Mouse (Mus musculus) lung, adult 10 weeks (tissue): ENCODE measurements around the gene Kndc1. TPM values are rescaled to one million over a fixed set of nuclear protein-coding genes. Genes with fewer than 3 reads are reported as not detected.

Experiments
- polyA plus RNA-seq: library from polyadenylated mRNA; stranded (reverse); fragments of 350-450 nt; fragmentation: Illumina TruSeq; extraction: RNeasy Lipid Tissue Mini Kit (QIAGEN cat#74804); gene quantifications from one replicate; pipeline ENCODE4 v1.2.3, GENCODE M21; 2014; ENCODE audit warnings: low read depth, low replicate concordance; ENCODE audit not compliant: insufficient read depth

The Kndc1 gene
- 2.2 TPM for polyA plus RNA-seq

DNA sequence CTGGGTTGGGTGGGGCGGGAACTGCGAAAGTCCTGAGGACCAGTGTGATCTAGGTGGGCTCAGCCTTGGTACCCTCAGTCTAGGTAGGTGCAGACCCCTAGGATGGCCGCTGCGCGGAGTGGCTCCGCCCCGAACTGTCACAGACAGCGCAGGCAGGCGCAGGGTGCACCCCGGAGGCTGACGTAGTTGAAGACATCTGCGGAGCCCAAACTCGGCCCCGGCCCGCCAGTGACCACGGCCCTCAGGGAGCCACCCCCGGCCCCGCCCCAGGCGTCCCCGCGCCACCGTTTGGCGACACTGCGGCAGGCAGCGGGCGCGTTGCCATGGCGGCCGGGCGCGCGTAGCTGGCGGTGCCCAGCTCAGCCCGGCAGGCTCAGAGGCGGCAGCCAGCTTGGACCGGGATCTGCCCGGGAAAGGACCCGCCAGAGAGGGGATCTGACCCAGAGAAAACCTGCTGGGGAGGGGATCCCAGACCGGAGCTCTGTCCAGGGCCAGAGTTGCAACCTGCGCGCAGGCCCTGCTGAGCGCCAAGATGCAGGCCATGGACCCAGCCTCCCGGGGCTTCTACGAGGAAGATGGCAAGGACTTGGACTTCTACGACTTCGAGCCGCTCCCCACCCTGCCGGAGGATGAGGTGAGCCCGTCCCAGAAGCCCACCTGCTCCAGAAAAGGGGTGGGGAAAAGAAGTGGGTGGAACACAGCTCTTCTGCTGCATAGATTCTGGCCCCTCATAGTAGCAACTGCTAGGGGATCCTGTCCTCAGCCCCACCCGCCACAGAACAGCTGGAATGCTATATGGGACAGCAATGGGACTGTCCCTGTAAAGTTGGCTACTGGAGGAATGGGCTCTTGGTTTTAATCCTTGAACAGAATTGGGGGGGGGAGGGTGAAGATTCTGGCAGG is at the start of gene Kndc1:
Kndc1 (plus strand) TSS at position 42 of the 903 bp plus-strand sequence.

DNA sequence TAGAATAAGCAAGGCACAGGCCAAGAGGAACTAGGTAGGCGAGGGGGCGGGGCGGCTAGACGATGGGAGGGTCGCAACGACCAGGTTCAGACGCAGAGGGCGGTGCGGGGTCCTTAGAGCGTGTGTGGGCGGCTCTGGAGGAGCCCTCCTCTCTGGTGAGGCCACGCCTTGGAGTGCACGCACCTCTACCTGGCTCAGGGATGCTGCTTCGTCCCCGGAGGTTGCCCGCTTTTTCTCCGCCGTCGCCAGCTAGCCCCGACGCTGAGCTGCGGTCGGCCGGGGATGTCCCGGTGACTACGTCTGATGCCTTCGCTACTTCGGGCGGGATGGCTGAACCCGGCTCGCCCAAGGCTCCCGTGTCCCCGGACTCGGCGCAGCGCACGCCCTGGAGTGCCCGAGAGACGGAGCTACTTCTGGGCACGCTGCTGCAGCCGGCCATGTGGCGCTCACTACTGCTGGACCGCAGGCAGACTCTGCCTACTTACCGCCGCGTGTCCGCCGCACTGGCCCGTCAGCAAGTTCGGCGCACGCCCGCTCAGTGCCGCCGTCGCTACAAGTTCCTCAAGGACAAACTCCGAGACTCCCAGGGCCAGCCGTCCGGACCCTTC is 49.3 kb downstream of the Kndc1 start, which contains the start of gene Utf1:
Utf1 (plus strand) TSS at position 116 of the 608 bp plus-strand sequence.

DNA sequence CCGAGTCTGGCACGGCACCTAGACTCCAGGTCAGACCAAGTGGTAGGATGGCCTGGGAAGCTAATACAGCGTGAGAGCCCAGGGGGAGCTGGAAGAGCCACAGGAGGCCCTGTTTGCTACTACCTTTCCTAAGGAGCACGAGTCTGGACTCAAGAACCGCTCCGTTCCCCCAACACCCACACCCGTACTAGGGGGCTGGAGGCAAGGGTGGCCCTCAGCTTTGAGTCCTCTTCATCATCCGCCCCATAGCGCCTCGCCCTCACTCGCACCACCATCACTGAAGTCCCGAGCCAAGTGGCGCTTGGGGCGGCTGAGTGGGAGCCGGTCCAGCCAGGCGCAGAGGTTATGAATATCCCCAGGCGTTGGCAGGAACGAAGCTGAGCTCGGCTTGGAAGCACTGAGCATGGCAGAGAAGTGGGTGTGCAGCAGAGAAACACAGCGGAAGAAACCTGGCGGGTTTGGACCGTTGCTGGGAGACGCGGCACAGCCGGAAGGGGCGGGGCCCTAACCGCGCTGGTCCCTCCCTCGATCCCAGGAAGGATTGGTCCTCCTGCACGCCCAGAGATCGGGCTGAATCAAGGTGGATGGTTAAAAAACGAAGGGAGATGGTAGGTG is 83.9 kb downstream of the Kndc1 start, which contains the start of gene 6430531B16Rik:
6430531B16Rik (minus strand) TSS at position 478 of the 615 bp plus-strand sequence.

Other genes with a start within 250 kb of the Kndc1 start
- gene Cfap46, start 210.9 kb upstream of the Kndc1 start, polyA plus RNA-seq, result 4.9 TPM
- gene Adgra1, start 60.5 kb upstream of the Kndc1 start, polyA plus RNA-seq, result not detected
- gene Utf1, start 49.1 kb downstream of the Kndc1 start, polyA plus RNA-seq, result not detected
- 4.6 TPM for gene 6430531B16Rik, start 84.1 kb downstream of the Kndc1 start, polyA plus RNA-seq
- gene Adam8, start 97.9 kb downstream of the Kndc1 start, polyA plus RNA-seq, result 6.5 TPM
- gene Zfp511, start 141.7 kb downstream of the Kndc1 start, polyA plus RNA-seq, result 13.9 TPM
- 8.3 TPM for gene Tubgcp2, start 142.0 kb downstream of the Kndc1 start, polyA plus RNA-seq
- not detected for gene Msx3, start 154.4 kb downstream of the Kndc1 start, polyA plus RNA-seq
- gene Caly, start 187.9 kb downstream of the Kndc1 start, polyA plus RNA-seq, result not detected
- gene Prap1, start 198.7 kb downstream of the Kndc1 start, polyA plus RNA-seq, result not detected
- 29.5 TPM for gene Fuom, start 207.7 kb downstream of the Kndc1 start, polyA plus RNA-seq
- gene Paox, start 221.1 kb downstream of the Kndc1 start, polyA plus RNA-seq, result 8.8 TPM
- gene Echs1, start 221.8 kb downstream of the Kndc1 start, polyA plus RNA-seq, result 97.0 TPM
- gene Mtg1, start 242.9 kb downstream of the Kndc1 start, polyA plus RNA-seq, result 12.7 TPM